Mouse (Mus musculus): Measurements from ENCODE around the gene Jup.
"Not testable (repeated sequence)": the region's sequence is repeated elsewhere in the genome, so short reads cannot be mapped to it uniquely, and the experiment has no call there.

Gene Jup

DNA sequence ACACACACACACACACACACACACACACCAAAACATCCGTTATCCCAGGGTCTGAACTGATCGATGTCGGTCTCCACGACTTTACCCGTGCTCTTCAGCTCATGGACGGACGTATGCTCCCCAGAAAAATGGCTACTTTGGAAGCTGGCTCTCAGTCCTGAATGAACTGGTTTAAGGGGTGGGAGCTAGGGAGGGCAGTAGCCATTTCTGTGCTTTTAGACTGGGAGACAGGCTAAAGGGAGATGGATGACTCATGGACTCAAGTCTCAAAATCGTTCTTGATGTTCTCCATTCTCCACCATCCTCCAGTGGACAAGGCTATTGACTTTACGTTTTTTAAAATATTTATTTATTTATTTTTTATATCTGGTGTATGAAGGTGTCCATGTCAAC lies 40.7 kb downstream of the Jup start:
- no peak for DNase-seq (ENCODE audit: low spot score in 2 of 2)

DNA sequence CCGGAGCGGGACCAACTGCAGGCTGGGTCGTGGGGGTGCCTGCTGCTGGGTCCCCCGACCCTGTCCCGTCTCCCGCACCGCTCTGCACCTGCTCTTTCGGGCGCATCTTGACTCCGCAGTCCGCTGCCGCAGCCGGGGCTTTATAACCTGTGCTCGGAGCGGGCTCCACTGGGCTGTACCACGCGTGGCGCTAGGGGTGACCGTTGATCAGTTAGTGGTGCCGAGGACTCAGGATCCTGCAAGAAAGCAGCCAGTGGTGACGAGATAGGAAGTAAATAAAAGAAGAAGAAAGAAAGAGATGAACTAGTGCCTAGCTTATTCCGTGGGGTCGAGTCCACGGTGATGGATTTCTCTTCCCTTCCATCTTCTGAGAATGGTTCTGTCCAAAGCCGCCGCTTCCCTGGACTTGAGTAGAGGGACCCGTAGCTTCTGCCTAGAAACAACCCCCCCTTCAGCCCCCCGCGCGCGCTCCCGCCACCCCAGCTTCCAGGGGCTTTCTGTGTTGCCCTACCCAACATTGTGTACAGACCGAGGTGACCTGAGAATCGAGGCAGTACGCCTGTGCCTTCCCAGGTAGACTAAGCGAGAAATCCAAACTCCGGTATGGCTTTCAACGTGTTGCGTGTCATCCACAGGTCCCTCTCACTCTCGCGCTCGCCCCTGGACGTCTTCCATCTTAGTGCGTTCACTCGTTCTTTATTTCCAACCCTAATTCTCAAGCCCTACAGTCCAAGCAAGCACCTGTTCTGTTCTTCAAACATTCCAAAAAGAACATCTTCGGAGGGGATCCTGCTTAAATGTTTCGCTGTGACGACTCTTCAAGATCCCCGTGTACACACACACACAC lies 41.4 kb downstream of the Jup start, which contains the start of gene Hap1:
Hap1 (minus strand) TSS at position 157 of the 847 bp plus-strand sequence.
- DNase-seq (ENCODE audit: low spot score in 2 of 2), result peak; percentile 33 to 58

- peak; percentile 21 to 50 for DNase-seq (ENCODE audit: low spot score in 2 of 2)
These were observed 42.2 kb downstream of the Jup start for GRCm38 (mm10) chr11:100355151-100355951.

DNA sequence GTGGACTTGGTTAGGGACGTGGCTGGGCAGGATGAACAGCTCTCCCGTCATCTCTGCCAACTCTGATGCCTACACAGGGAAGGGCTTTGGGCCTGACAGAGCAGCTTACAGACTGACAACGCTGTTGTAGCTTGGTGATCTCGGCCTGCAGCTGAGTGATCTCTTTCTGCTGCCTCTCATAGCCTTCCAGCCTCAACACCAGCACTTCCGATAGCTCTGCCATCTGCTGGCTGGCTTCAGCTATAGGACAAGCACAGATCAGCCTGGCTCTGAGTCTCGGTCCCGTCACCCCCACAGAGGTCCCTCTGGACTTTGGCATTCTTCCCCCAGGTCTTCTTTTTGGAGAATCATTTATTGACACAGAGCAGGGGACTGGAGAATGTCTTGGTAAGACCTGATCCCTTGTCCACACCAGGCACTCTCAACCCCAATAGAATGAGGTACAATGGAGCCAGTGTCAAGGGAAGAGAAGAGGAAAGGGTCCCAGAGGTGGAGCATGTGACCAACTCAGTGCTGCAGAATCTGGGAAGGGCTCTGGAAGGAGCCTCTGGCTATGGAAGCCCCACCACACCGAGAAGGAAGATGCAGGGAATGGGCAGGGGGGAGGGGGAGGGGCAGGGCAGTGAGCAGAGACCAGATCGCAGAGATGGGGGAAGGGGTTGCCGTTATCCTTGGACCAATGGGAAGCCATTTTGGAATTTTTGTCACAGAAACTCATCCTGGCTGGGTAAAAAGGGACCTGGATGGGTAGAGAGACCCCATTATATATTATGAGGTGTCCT lies 45.3 kb downstream of the Jup start:
- peak in 1 of 2 experiments; percentile 37 for DNase-seq (ENCODE audit: low spot score in 2 of 2)

DNA sequence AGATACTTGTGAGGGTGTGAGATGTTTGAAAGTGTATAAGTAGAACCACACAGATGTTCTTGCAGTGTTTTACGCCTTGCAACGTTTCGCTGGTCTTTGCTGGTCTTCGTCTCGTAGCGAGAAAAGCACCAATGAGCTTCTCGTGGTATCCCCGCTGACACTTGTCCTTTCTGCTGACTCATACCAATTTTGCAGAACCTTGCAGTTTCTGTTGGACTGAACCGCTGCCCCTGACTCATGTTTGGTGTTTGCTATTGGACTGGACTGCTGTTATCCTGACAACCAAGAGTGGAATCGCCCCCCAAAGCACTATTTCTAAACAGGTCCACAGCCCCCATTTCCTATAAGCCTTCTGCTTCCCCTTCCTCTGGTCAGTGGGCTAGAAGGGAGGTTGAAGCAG lies 53.3 kb downstream of the Jup start:
- no peak for DNase-seq (ENCODE audit: low spot score in 2 of 2)

GRCm38 (mm10) chr11:100335731-100336130 lies 61.8 kb downstream of the Jup start:
- DNase-seq (ENCODE audit: low spot score in 2 of 2), result no peak

DNA sequence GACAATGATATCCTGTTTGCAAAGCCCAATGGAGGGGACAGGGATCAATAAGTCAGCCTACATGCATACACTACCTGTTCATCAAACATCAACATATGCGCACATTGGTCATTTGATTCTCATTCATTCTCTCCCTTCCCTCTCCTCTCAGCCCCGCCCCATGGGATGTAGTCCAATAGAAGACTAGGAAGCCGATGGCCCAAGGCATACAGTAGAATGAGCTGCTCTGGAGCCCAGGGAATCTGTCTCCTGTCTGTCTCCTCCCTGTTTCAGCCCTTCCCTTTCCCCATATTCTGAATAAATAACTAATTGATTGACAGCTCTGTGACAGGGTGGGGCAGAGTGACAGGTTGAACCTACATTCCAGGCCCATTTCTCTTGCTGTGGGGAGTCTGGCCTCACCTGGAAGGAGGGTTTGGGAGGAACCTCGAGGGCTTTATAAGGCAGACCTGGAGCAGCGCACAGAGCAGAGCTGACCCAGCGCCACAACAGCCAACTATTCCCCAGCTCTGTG lies 63.6 kb downstream of the Jup start, which contains the start of gene Gast:
Gast (plus strand) TSS at position 464 of the 514 bp plus-strand sequence.
- no peak for DNase-seq (ENCODE audit: low spot score in 2 of 2)

DNA sequence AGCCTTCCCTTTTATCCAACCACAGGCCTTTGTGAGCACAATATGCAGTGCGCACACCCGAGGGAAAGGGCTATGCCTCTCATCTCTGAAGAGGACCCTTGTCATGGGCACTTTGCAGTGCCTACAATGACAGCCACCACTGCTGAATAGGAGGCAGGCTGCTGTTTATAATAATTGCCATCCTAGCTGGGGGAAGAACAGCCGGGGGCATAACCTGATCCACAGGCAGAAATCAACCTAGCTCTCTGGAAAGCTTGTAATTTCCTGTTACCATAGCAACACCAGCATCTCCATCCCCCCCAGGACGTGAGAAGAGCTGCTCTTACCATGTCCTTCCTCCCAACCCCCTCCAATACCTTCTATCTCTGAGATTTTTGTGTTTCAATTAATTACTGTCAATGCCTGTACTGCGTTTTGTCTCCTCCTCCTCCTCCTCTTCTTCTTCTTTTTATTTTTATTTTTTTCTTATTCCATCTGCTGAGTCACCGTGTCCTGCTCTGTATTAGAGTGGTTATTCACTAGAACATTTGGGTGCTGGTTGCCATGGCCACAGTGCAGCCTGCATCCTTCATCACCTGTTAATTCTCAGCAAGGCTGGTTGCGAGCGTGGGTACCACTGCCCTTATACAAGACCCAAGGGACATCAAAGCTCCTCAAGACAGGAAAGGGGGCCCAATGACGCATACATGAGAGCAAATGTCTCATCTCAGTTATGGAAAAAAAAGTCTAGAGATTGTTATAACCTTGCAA lies 64.6 kb downstream of the Jup start:
- DNase-seq (ENCODE audit: low spot score in 2 of 2), result no peak

DNA sequence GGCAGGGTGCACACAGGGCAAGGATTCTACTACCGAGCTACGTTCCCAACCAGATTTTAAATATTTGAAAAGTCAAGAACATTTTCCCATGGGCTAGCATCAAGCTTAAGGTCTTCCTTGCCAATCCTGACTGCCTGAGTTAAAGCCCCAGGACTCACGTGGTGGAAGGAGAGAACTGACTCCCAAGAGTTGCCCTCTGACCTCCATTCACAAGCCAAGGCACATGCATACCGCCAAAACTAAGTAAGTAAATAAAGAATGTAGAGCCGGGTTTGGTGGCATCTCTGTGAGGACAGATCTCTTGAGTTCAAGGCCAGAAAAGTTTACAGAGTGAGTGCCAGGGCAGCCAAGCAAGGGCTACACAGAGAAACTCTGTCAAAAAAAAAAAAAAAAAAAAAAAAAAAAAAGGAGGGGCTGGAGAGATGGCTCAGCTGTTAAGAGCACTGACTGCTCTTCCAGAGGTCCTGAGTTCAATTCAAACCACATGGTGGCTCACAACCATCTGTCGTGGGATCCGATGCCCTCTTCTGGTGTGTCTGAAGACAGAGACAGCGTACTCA lies 66.7 kb downstream of the Jup start:
- DNase-seq (ENCODE audit: low spot score in 2 of 2), result not testable (repeated sequence)

GRCm38 (mm10) chr11:100330235-100330634 lies 67.3 kb downstream of the Jup start:
- DNase-seq (ENCODE audit: low spot score in 2 of 2), result no peak

DNA sequence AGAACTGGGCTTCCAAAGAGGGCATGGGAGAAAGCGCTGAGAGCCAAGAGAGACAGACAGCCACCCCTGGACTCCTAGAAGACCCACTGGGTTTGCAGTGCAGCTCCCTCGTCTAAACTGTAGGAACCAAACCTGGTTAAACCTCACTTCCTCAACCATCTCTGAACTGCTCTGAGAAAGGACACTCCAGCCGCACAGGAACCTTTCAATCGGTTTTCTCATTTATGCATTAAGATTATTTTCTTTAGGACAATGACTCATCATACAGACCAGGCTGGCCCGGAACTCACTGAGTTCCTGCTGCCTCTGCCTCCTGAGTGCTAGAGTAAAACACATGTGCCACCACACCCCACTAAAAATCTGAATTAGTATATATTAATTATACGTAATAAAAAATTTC lies 69.8 kb downstream of the Jup start:
- DNase-seq (ENCODE audit: low spot score in 2 of 2), result no peak

- no peak for DNase-seq (ENCODE audit: low spot score in 2 of 2)
These were observed 70.2 kb downstream of the Jup start for GRCm38 (mm10) chr11:100327316-100327715.

GRCm38 (mm10) chr11:100325062-100325629 lies 72.4 kb downstream of the Jup start:
- DNase-seq (ENCODE audit: low spot score in 2 of 2), result no peak

GRCm38 (mm10) chr11:100323578-100323977 lies 74.0 kb downstream of the Jup start:
- DNase-seq (ENCODE audit: low spot score in 2 of 2), result peak; percentile 53 to 81

- DNase-seq (ENCODE audit: low spot score in 2 of 2), result no peak
These were observed 74.8 kb downstream of the Jup start for GRCm38 (mm10) chr11:100322591-100323258.

DNA sequence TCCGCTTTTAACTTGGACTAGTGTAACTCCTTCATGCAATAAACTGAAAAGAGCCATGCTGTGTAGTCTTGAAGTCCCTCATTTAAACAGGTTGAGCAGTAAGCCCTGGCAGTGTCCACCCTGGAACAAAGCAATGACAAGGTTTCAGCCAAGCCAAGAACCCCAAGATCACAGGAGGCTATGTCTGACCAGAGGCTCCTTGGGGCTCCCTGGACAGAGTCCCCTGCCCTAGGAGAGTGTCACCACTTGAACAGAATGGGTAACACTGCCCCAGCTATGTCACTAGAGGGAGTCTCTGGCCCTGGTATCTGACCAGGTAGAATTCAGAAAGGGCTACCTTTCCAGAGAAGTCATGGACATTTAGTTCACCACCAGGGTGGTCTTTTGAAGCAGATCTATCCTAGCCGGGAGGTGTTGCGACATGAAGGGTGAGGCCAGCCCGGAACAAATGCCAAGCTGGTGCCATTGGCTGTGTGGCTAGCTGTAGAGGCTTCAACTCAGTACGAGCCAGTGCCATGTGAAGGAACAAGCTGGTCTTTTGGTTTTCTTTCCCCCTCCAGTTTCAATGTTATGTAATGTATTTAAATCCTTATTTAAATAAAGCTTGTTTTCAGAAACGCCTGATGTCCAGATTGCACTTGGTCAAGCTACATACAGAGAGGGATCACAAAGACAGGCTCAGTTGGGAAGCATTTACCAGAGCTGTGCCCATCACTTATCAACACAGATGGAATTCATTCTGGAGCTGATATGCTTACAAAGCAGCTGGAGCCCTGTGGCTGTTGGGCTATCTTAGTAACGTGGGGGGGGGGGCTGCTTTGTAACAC lies 75.9 kb downstream of the Jup start:
- DNase-seq (ENCODE audit: low spot score in 2 of 2), result not testable (repeated sequence)

- DNase-seq (ENCODE audit: low spot score in 2 of 2), result not testable (repeated sequence)
These were observed 76.7 kb downstream of the Jup start for GRCm38 (mm10) chr11:100320701-100321410.

DNA sequence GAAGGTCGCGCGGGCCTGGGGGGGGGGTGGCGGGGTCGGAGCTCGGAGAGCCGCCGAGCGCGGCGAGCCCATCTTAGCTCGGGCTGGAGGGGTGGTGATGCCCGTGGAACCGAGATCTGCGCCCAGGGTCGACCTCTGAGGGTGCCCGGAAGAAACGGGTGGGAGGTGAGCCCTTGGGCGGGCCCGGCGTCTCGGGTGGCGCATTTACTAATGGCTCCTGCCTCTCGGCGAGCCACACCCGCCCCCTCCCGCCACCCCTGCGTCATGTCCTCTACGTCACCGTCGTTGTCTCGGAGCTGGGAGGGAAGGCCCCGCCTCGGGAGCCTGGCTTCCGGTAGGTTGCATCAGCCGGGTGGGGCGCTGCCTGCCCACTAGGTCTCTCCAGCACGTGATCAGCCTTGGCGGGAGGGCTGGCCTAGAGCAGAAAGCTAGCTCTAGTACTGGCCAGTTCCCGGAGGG lies 77.4 kb downstream of the Jup start:
- DNase-seq (ENCODE audit: low spot score in 2 of 2), result peak; percentile 88 to 97

All from spleen, postnatal 10 days (tissue).